Mouse (Mus musculus): ENCODE results near the gene Pex5.

DNA sequence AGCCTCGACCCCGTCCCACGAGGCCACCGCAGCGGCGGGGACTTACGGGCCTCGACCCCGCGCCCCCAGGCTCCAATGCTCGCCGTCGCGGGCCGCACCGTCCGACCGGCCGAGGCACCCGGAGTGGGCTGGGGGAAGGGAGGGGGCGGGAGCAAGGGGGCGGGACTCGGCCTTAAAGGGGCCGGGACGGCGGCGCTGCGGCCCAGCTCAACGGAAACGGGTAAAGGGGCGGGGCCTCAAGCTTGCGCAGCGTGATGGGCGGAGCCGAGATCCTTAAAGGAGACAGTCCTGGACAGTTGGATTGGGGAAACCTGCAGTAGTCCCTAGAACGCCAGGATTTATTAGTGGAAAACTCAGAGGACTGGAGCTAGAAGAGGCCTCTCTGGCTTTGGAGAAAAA is at the start of gene Pex5:
- TF ChIP-seq CTCF (IDR thresholded peaks at IDR 0.05; ENCODE audit: extremely low read depth, insufficient read depth, low read length) (no peak), POLR2A (IDR thresholded peaks at IDR 0.05; ENCODE audit: extremely low read depth, insufficient read depth, low read length) (peak; percentile 89)

All from cortical plate, adult 2 months (tissue).